Mouse (Mus musculus) liver, embryonic 14.5 days (tissue): ENCODE data around the gene Kctd13. TPM values are rescaled to one million over a fixed set of nuclear protein-coding genes. Genes with fewer than 3 reads are reported as not detected.

Experiments
- ATAC-seq: fragments of 200-750 bp; cut with Nextera tagmentation; 2 replicates; pipeline ENCODE4 v1.8.0; 2017; ENCODE audit warnings: moderate number of reproducible peaks, mild to moderate bottlenecking, moderate library complexity; ENCODE audit not compliant: insufficient read depth
- DNase-seq, 3 experiments: peaks; one replicate each; pipeline ENCODE4 v3.0.0-alpha.2; 2012 to 2013; ENCODE audit warnings: low read depth in 3 of 3, low spot score in 3 of 3
- H3K27ac ChIP-seq: fragments of 300-500 bp; sonication (generic); 2 replicates; pipeline ENCODE4 v1.5.1; 2014; ENCODE audit warnings: moderate library complexity, mild to moderate bottlenecking, control low read depth, inconsistent platforms
- H3K27me3 ChIP-seq: fragments of 300-500 bp; sonication (generic); 2 replicates; pipeline ENCODE4 v1.6.1; 2014; ENCODE audit warnings: mild to moderate bottlenecking, low read length, moderate library complexity; ENCODE audit not compliant: control insufficient read depth, insufficient read depth
- H3K36me3 ChIP-seq: fragments of 300-500 bp; sonication (generic); replicated peaks from 2 replicates; pipeline ENCODE4 v1.6.1; 2014; ENCODE audit warnings: low read depth; ENCODE audit not compliant: control insufficient read depth, insufficient read depth
- H3K4me1 ChIP-seq, 2 experiments: fragments of 200-500 bp in 1 of 2; fragments of 300-500 bp in 1 of 2; sonication (generic) in 1 of 2; replicated peaks; 2 replicates each; pipeline ENCODE4 v1.6.1; 2012 to 2014; ENCODE audit warnings: antibody characterized with exemption in 1 of 2, inconsistent platforms in 1 of 2, low read length in 1 of 2; ENCODE audit not compliant: control insufficient read depth in 2 of 2, insufficient read depth in 2 of 2
- H3K4me2 ChIP-seq: fragments of 300-500 bp; sonication (generic); 2 replicates; pipeline ENCODE4 v1.6.1; 2014; ENCODE audit warnings: low read depth, mild to moderate bottlenecking, control low read depth, moderate library complexity
- H3K4me3 ChIP-seq, 2 experiments: fragments of 200-500 bp in 1 of 2; fragments of 300-500 bp in 1 of 2; sonication (generic) in 1 of 2; 2 replicates each; pipeline ENCODE4 v1.5.1; 2012 to 2014; ENCODE audit warnings: low read depth in 2 of 2, low read length in 2 of 2, mild to moderate bottlenecking in 2 of 2, control low read depth in 1 of 2, inconsistent platforms in 1 of 2, moderate library complexity in 1 of 2; ENCODE audit not compliant: insufficient read depth in 1 of 2
- H3K9ac ChIP-seq: fragments of 300-500 bp; sonication (generic); replicated peaks from 2 replicates; pipeline ENCODE4 v1.6.1; 2014; ENCODE audit warnings: mild to moderate bottlenecking, control low read depth, moderate library complexity
- H3K9me3 ChIP-seq: fragments of 300-500 bp; sonication (generic); 2 replicates; pipeline ENCODE4 v1.6.1; 2016; ENCODE audit warnings: low read length, mixed read lengths; ENCODE audit not compliant: control insufficient read depth
- CTCF ChIP-seq: IDR thresholded peaks from 2 replicates; pipeline ENCODE4 v1.5.1; 2016; ENCODE audit warnings: antibody characterized with exemption, low read depth, control low read depth
- EP300 ChIP-seq: IDR thresholded peaks from 2 replicates; pipeline ENCODE4 v1.6.1; 2016; ENCODE audit warnings: antibody characterized with exemption, low read depth
- WGBS: fragments of 180-500 bp; shearing (Covaris S2); extraction: QIAGEN DNeasy Blood & Tissue Kit; methylation state at CpG from one replicate; pipeline ENCODE4 v1.1.7; 2014; ENCODE audit not compliant: insufficient replicate concordance; 5-methylcytosine and 5-hydroxymethylcytosine counted together
- polyA plus RNA-seq, 2 experiments: library from polyadenylated mRNA; depleted of rRNA in 1 of 2; stranded (reverse) in 1 of 2; unstranded in 1 of 2; fragments of >200 nt; fragmentation: Nextera tagmentation in 1 of 2; extraction: Ambion mirVana in 1 of 2; gene quantifications; 2 replicates each; pipeline versions ENCODE4 v1.2.1 to v1.2.3; 2012 to 2014

Gene Kctd13
- polyA plus RNA-seq, 2 experiments: 3.0 to 4.3 TPM

GRCm38 (mm10) chr7:126981601-126982000 lies 52.9 kb downstream of the Kctd13 start:
- DNase-seq (no peak), ATAC-seq (no peak)
- Histone ChIP-seq H3K4me2 (no peak overlapping the region), H3K27ac (no peak overlapping the region), H3K4me3 (no peak overlapping the region), H3K9me3 (no peaks in the 10 kb centered on the region), H3K36me3 (peaks cover 22% of the 10 kb centered on the region), H3K9ac (no peak overlapping the region), H3K4me1 (peaks cover 5 to 7% of the 10 kb centered on the region in 2 experiments), H3K27me3 (no peaks in the 10 kb centered on the region)
- 65% methylated on average over 2 of the region's 2 CpGs for WGBS
- TF ChIP-seq EP300: no peak
- no peak for TF ChIP-seq CTCF

- no peak for ATAC-seq
- no peak overlapping the region for H3K4me2 ChIP-seq
- no peaks in the 10 kb centered on the region for H3K9me3 ChIP-seq
- TF ChIP-seq EP300 (no peak), CTCF (no peak)
- WGBS: 33% methylated on average over 4 of the region's 4 CpGs
- peaks cover 22% of the 10 kb centered on the region for H3K36me3 ChIP-seq
- peaks cover 4 to 6% of the 10 kb centered on the region in 2 experiments for H3K4me1 ChIP-seq
- H3K27me3 ChIP-seq: no peaks in the 10 kb centered on the region
- no peak overlapping the region for H3K27ac ChIP-seq
- H3K4me3 ChIP-seq: no peak overlapping the region
- H3K9ac ChIP-seq: no peak overlapping the region
- no peak for DNase-seq
Observed at GRCm38 (mm10) chr7:126982054-126982453, 53.4 kb downstream of the Kctd13 start.

- Histone ChIP-seq H3K36me3 (peaks cover 19% of the 10 kb centered on the region), H3K9me3 (no peaks in the 10 kb centered on the region), H3K9ac (no peak overlapping the region), H3K4me1 (no peaks in the 10 kb centered on the region), H3K4me2 (no peak overlapping the region), H3K27ac (no peak overlapping the region), H3K27me3 (no peaks in the 10 kb centered on the region), H3K4me3 (no peak overlapping the region)
- ATAC-seq (no peak), DNase-seq (no peak)
- TF ChIP-seq EP300: no peak
- TF ChIP-seq CTCF: no peak
- WGBS: 71% methylated on average over 7 of the region's 7 CpGs
Observed at GRCm38 (mm10) chr7:126983113-126983512, 54.4 kb downstream of the Kctd13 start.

DNA sequence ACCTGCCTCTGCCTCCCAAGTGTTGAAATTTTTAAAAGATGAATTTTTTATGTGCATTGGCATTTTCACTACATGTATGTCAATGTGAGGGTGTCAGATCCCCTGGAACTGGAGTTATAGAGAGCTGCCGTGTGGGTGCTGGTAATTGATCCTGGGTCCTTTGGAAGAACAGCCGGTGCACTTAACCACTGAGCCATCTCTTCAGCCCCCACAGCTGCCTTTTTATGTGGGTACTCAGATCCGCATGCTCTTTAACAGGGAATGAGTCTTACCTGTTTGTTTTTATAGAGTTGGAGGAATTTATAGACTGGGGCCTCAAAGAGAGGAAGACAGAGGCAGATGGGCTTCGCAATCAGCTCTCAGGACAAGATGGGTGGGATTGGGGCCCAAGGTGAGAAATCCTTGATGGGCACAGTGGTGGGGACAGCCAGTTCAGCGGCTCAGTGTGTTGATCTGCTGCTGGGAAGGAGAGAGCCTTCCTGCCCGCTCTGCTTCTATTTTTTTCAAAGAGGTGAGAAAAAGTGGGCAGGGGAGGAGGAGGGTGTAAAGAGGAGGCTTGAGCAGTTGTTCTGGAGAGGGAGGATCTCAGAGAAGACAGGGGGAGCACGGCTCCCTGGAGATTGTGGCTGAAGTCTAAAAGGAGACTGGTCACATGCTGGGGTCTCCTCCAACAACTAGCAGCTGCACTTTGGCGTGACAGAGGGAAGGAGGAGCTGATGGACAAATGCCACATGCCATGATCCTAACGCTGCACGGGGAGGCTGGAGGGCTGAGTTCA lies 56.2 kb downstream of the Kctd13 start:
- 51% methylated on average over 10 of the region's 10 CpGs for WGBS
- DNase-seq: no peak
- TF ChIP-seq EP300: no peak
- Histone ChIP-seq H3K9ac (no peak overlapping the region), H3K4me1 (no peaks in the 10 kb centered on the region), H3K4me2 (no peak overlapping the region), H3K27ac (no peak overlapping the region), H3K9me3 (no peaks in the 10 kb centered on the region), H3K4me3 (no peak overlapping the region), H3K36me3 (peaks cover 4% of the 10 kb centered on the region), H3K27me3 (no peaks in the 10 kb centered on the region)
- no peak for ATAC-seq

DNA sequence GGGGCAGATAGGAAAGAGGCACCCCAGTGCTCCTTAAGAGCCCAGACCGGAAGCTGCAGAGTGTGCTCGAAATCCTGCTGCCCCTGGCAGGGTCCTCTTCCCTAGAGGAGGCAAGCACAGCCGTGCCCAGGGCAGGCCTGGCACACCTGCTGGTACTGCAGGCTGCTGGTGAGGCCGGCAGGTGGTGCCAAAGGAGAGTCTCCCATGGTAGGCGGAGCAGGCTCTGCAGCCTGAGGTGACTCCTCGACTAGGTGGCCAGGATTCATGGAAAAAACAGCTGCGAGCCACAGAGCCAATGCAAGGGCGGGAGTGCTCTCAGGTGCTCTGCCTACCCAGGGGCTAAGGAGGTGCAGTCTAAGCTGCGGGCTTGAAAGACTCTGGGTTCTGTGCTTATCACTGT lies 57.6 kb downstream of the Kctd13 start:
- Histone ChIP-seq H3K9ac (no peak overlapping the region), H3K36me3 (no peaks in the 10 kb centered on the region), H3K27ac (no peak overlapping the region), H3K27me3 (no peaks in the 10 kb centered on the region), H3K4me3 (no peak overlapping the region), H3K4me2 (no peak overlapping the region), H3K4me1 (no peaks in the 10 kb centered on the region), H3K9me3 (no peaks in the 10 kb centered on the region)
- ATAC-seq: no peak
- WGBS: 41% methylated on average over 9 of the region's 9 CpGs
- TF ChIP-seq CTCF: peak; percentile 64
- TF ChIP-seq EP300: no peak
- DNase-seq: no peak
